Mouse (Mus musculus) midbrain, embryonic 16.5 days (tissue): Measurements from ENCODE around the gene Ifna1. TPM values are rescaled to one million over a fixed set of nuclear protein-coding genes. Genes with fewer than 3 reads are reported as not detected.
"Not testable (repeated sequence)": the region's sequence is repeated elsewhere in the genome, so short reads cannot be mapped to it uniquely, and the experiment has no call there.

Experiments used
- ATAC-seq: fragments of 200-750 bp; cut with Nextera tagmentation; 2 replicates; pipeline ENCODE4 v1.8.0; 2017; ENCODE audit warnings: moderate TSS enrichment
- H3K27ac ChIP-seq: fragments of 300-500 bp; sonication (generic); 2 replicates; pipeline ENCODE4 v1.5.1; 2014; ENCODE audit warnings: mild to moderate bottlenecking, low read length, mixed read lengths
- H3K27me3 ChIP-seq: fragments of 300-500 bp; sonication (generic); 2 replicates; pipeline ENCODE4 v1.6.1; 2014; ENCODE audit warnings: low read depth, low read length, mixed read lengths; ENCODE audit not compliant: control insufficient read depth, insufficient read depth
- H3K36me3 ChIP-seq: fragments of 300-500 bp; sonication (generic); 2 replicates; pipeline ENCODE4 v1.6.1; 2014; ENCODE audit warnings: mild to moderate bottlenecking, low read length, moderate library complexity, mixed read lengths; ENCODE audit not compliant: control insufficient read depth, insufficient read depth
- H3K4me1 ChIP-seq: fragments of 300-500 bp; sonication (generic); 2 replicates; pipeline ENCODE4 v1.6.1; 2014; ENCODE audit warnings: mild to moderate bottlenecking, low read length, mixed read lengths; ENCODE audit not compliant: control insufficient read depth, insufficient read depth
- H3K4me2 ChIP-seq: fragments of 300-500 bp; sonication (generic); 2 replicates; pipeline ENCODE4 v1.6.1; 2014; ENCODE audit warnings: mild to moderate bottlenecking, low read length, mixed read lengths
- H3K4me3 ChIP-seq: fragments of 300-500 bp; sonication (generic); 2 replicates; pipeline ENCODE4 v1.5.1; 2014; ENCODE audit warnings: low read depth, mild to moderate bottlenecking, low read length, moderate library complexity, mixed read lengths
- H3K9ac ChIP-seq: fragments of 300-500 bp; sonication (generic); 2 replicates; pipeline ENCODE4 v1.6.1; 2014; ENCODE audit warnings: low read depth, low read length, mixed read lengths
- H3K9me3 ChIP-seq: fragments of 300-500 bp; sonication (generic); replicated peaks from 2 replicates; pipeline ENCODE4 v1.6.1; 2014; ENCODE audit warnings: mild to moderate bottlenecking, low read length, mixed read lengths; ENCODE audit not compliant: control insufficient read depth, poor library complexity, severe bottlenecking
- WGBS: fragments of 180-500 bp; shearing (Covaris S2); extraction: QIAGEN DNeasy Blood & Tissue Kit; methylation state at CpG from one replicate; pipeline ENCODE4 v1.1.7; 2014; 5-methylcytosine and 5-hydroxymethylcytosine counted together
- polyA plus RNA-seq: library from polyadenylated mRNA; unstranded; fragments of >200 nt; fragmentation: Nextera tagmentation; extraction: Ambion mirVana; gene quantifications from 2 replicates; pipeline ENCODE4 v1.2.1, GENCODE M21; 2015

Gene Ifna1
- polyA plus RNA-seq, 1 experiment from 2014 or later = not detected

DNA sequence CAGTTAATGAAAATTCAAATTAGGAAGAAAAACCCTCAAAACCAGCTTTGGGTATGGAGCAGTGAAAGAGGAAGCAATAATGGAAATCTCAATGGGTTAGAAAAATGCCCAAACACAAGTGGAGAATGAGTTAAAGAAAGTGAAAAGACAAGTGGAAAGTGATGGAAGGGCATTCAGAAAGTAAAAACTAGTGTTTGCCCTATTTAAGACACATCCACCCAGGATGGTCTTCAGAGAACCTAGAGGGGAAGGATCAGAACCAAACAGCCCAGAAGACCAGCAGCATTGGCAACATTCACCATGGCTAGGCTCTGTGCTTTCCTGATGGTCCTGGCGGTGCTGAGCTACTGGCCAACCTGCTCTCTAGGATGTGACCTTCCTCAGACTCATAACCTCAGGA lies 14.7 kb upstream of the Ifna1 start, which contains the start of gene Ifna5:
Gene Ifna5, plus strand, starts transcription at position 301 of the 400 bp plus-strand sequence.
- H3K9me3 ChIP-seq, H3K9ac ChIP-seq, ATAC-seq, H3K36me3 ChIP-seq, H3K4me3 ChIP-seq, H3K4me2 ChIP-seq, H3K4me1 ChIP-seq, H3K27ac ChIP-seq, H3K27me3 ChIP-seq: not testable (repeated sequence)
- WGBS = 94% methylated on average over 1 of the region's 1 CpGs

DNA sequence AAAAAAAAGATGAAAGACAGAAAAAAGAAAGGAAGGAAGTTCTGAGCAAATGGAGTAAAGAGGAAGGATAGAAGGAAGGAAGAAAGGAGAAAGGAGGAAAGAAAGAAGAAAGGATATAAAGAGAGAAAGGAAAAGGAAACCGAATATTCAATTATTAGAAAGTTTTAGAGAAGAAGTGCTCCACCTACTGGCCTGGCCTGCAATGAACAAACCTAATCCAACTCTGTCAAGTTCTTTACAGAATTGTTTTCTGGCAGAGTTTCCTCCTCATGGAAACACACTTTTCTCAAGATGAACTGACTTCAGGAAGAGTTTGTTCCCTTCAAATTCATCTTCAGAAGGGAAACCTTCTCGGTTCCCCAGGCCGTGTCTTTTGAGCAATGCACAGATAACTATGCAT lies 11.1 kb upstream of the Ifna1 start:
- no peaks in the 10 kb centered on the region for H3K36me3 ChIP-seq
- H3K4me2 ChIP-seq = no peak overlapping the region
- no peak overlapping the region for H3K9ac ChIP-seq
- no peaks in the 10 kb centered on the region for H3K9me3 ChIP-seq
- no peaks in the 10 kb centered on the region for H3K27me3 ChIP-seq
- no peak overlapping the region for H3K4me3 ChIP-seq
- H3K4me1 ChIP-seq = no peaks in the 10 kb centered on the region
- ATAC-seq = no peak
- 43% methylated on average over 3 of the region's 3 CpGs for WGBS
- no peak overlapping the region for H3K27ac ChIP-seq

DNA sequence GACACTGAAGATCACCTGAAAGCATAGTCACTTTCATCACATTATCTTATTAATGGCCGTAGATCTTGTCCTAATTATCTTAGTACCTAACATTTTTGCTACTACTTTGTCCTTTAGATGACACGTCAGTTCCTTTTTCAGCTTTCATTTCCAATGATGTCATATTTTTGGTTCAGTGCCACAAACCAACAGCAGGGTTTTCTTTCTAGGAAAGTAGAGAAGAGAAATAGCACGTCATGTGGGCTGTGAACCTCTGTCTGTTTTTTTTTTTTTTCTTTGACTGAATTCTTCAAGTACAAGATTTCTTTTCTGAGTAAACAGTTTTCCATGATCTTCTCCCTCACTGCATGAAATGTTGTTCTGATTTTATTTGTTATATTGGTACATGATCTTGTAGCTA lies 9.8 kb upstream of the Ifna1 start:
- no peak for ATAC-seq
- no peaks in the 10 kb centered on the region for H3K9me3 ChIP-seq
- H3K9ac ChIP-seq = no peak overlapping the region
- no peak overlapping the region for H3K4me3 ChIP-seq
- H3K27ac ChIP-seq = no peak overlapping the region
- H3K4me2 ChIP-seq = no peak overlapping the region
- no peaks in the 10 kb centered on the region for H3K27me3 ChIP-seq
- no peaks in the 10 kb centered on the region for H3K36me3 ChIP-seq
- H3K4me1 ChIP-seq = no peaks in the 10 kb centered on the region
- 84% methylated on average over 3 of the region's 3 CpGs for WGBS

- 50% methylated on average over 2 of the region's 2 CpGs for WGBS
- Histone ChIP-seq H3K9ac (no peak within 1 kb of the TSS), H3K4me1 (no peaks in the 10 kb centered on the region), H3K36me3 (no peaks in the 10 kb centered on the region), H3K27ac (no peak within 1 kb of the TSS), H3K9me3 (no peaks in the 10 kb centered on the region), H3K27me3 (no peaks in the 10 kb centered on the region), H3K4me2 (no peak within 1 kb of the TSS), H3K4me3 (no peak within 1 kb of the TSS)
- no peak for ATAC-seq
These were observed 8.4 kb upstream of the Ifna1 start, which contains the start of gene Ifna4 for GRCm38 (mm10) chr4:88841438-88841911. Ifna4 (plus strand) TSS chr4:88841861.

- no peaks in the 10 kb centered on the region for H3K36me3 ChIP-seq
- H3K4me2 ChIP-seq = no peak overlapping the region
- ATAC-seq = no peak
- WGBS = 50% methylated on average over 2 of the region's 2 CpGs
- no peaks in the 10 kb centered on the region for H3K4me1 ChIP-seq
- H3K27ac ChIP-seq = no peak overlapping the region
- H3K27me3 ChIP-seq = no peaks in the 10 kb centered on the region
- H3K4me3 ChIP-seq = no peak overlapping the region
- H3K9me3 ChIP-seq = no peaks in the 10 kb centered on the region
- no peak overlapping the region for H3K9ac ChIP-seq
These were observed 4.6 kb upstream of the Ifna1 start for GRCm38 (mm10) chr4:88845334-88845733.

DNA sequence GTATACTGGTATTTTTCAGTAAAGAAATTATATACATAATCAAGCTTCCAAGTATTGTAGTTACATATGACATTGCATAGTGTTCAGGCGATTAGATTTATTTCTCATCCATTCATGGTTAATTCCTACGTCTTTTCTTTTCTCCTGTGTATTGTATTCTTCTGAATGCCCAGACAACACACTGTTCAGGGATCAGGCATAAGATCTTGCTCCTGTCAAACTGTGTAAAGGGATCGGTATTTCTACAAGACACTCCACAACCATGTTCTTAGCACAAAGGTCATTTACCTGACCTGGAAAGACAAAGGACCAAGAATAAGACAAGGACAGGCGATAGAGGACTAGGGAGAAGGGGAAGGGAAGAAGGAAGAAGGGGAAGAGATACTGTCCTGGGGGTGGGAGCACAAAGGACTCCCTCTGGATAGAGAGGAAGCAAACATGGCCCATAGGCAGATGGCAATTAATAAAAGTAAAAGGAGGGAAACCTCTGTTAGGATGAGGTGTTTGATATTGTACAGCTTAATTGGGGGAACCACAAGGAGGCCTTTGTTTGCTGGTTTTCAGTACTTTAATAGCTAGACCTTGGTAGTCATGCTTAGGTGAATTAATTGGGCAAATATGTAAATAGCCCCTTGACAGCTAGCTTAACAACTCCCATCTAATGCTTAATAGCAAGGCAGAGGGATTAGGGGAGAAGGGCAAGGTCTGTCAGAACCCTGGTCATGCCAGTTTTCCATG lies 1.3 kb downstream of the Ifna1 start:
- Histone ChIP-seq H3K27ac (no peak overlapping the region), H3K36me3 (no peaks in the 10 kb centered on the region), H3K9ac (no peak overlapping the region), H3K27me3 (no peaks in the 10 kb centered on the region), H3K4me1 (no peaks in the 10 kb centered on the region), H3K4me2 (no peak overlapping the region), H3K9me3 (no peaks in the 10 kb centered on the region), H3K4me3 (no peak overlapping the region)
- ATAC-seq = no peak
- 22% methylated on average over 4 of the region's 4 CpGs for WGBS

- Histone ChIP-seq H3K27ac (no peak overlapping the region), H3K4me1 (no peaks in the 10 kb centered on the region), H3K4me3 (no peak overlapping the region), H3K9ac (no peak overlapping the region), H3K9me3 (no peaks in the 10 kb centered on the region), H3K4me2 (no peak overlapping the region), H3K36me3 (no peaks in the 10 kb centered on the region), H3K27me3 (no peaks in the 10 kb centered on the region)
- ATAC-seq = no peak
These were observed 9.3 kb downstream of the Ifna1 start for GRCm38 (mm10) chr4:88859214-88859613.

- 5% methylated on average over 7 of the region's 7 CpGs for WGBS
These were observed 13.4 kb downstream of the Ifna1 start for GRCm38 (mm10) chr4:88863309-88863708.

DNA sequence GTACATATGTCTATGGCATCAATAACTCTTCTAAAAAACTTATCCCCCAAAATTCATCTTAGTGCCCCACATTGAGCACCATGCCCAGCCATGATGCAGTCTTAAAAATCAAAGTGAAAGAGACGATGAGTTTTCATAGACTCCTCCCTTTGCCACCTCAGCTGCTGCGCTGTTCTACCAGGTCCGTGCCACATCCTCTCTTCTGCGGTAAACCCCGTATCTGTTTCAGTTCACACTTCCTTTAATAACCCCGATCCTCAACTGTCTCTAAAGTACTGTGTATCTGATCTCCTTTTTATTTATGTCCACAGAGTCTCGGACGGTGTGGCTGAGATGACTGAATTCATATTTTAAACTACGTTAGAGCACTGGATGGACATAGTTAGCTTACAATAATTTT lies 14.7 kb downstream of the Ifna1 start:
- no peaks in the 10 kb centered on the region; the same call in 1 of the 2 replicates for H3K27me3 ChIP-seq
- peaks cover 11% of the 10 kb centered on the region for H3K4me1 ChIP-seq
- no peak for ATAC-seq
- no peak overlapping the region for H3K4me3 ChIP-seq
- no peak overlapping the region for H3K9ac ChIP-seq
- H3K27ac ChIP-seq = no peak overlapping the region
- H3K4me2 ChIP-seq = no peak overlapping the region
- WGBS = 69% methylated on average over 9 of the region's 9 CpGs
- H3K36me3 ChIP-seq = no peaks in the 10 kb centered on the region
- H3K9me3 ChIP-seq = no peaks in the 10 kb centered on the region

More at GRCm38 (mm10) chr4:88863309-88863708, 13.4 kb downstream of the Ifna1 start:
- H3K36me3 ChIP-seq = no peaks in the 10 kb centered on the region
- no peak overlapping the region for H3K4me2 ChIP-seq
- no peak overlapping the region for H3K27ac ChIP-seq
- H3K27me3 ChIP-seq = no peaks in the 10 kb centered on the region; the same call in 1 of the 2 replicates
- H3K9me3 ChIP-seq = no peaks in the 10 kb centered on the region
- H3K4me3 ChIP-seq = no peak overlapping the region
- no peak overlapping the region for H3K9ac ChIP-seq
- peaks cover 8% of the 10 kb centered on the region for H3K4me1 ChIP-seq
- ATAC-seq = no peak
